Mouse (Mus musculus): ENCODE results near the gene F7. TPM values are rescaled to one million over a fixed set of nuclear protein-coding genes. Genes with fewer than 3 reads are reported as not detected.

The F7 gene
- total and polyA plus RNA-seq, 3 experiments: not detected

DNA sequence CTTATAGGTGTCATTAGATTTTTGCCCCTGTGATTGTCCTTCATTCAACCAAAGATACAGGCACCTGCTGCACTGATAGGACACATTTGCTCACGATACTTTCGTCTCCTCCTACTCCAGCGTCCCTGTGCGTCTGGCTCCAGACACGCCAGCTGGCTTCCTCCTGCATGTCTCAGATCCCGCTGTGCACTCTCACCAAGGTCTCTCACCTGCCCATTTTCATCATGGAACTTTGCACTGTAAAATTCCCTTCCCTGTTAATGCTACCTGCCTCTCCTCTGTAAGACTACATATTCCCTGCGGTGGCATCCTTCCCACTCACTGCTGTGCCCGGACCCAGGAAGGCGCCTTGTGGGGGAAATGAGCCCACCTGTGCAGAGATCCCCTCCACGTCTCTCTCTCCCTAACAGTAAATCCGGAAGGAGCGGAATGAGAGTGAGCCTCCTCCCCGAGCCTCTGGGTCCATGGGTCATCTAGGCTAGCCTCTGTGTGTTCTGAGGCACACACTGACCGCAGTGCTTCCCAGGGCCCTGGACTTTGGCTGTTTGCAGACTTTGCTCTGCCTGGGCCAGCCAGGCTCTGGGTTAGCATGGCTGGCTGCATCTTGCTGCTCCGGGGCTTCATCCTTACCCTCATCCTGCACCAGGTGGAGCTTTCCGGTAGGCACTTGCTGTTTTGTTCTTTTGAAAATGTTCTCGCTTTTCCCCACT is 34.8 kb downstream of the F7 start, which contains the start of gene Proz:
Gene Proz (plus strand): TSS at position 474 of the 710 bp plus-strand sequence.
- Histone ChIP-seq H3K4me3 (ENCODE audit: control insufficient read depth in 1 of 2, insufficient read depth in 1 of 2, low read depth in 2 of 2, low read length in 2 of 2) (no peak within 1 kb of the TSS), H3K79me2 (ENCODE audit: control insufficient read depth, insufficient read depth, low read length, poor library complexity) (no peaks in the 10 kb centered on the region), H3K4me1 (ENCODE audit: control insufficient read depth in 1 of 2, insufficient read depth in 2 of 2, low read length in 2 of 2) (no peaks in the 10 kb centered on the region), H3K27ac (ENCODE audit: control insufficient read depth, low read depth, low read length) (no peak within 1 kb of the TSS), H3K27me3 (ENCODE audit: control insufficient read depth in 1 of 2, insufficient read depth in 2 of 2, low read length in 2 of 2) (peaks cover 0 to 2% of the 10 kb centered on the region in 2 experiments; a peak in 2 of 4 replicates), H3K9ac (ENCODE audit: control insufficient read depth, low read depth, low read length, poor library complexity, severe bottlenecking) (no peak within 1 kb of the TSS), H3K36me3 (ENCODE audit: control insufficient read depth in 1 of 2, insufficient read depth in 2 of 2, low read length in 2 of 2) (no peaks in the 10 kb centered on the region), H3K9me3 (replicated peaks; ENCODE audit: insufficient read depth, low read length) (no peaks in the 10 kb centered on the region)
- TF ChIP-seq HCFC1 (IDR thresholded peaks at IDR 0.05; ENCODE audit: low read depth, low read length): no peak
- no peak for TF ChIP-seq MYB (IDR thresholded peaks at IDR 0.05; ENCODE audit: low read depth, low read length)
- no peak for TF ChIP-seq ZKSCAN1 (IDR thresholded peaks at IDR 0.05; ENCODE audit: low read depth, low read length)
- no peak for TF ChIP-seq USF1 (IDR thresholded peaks at IDR 0.05; ENCODE audit: low read depth, low read length)
- TF ChIP-seq NRF1 (IDR thresholded peaks at IDR 0.05; ENCODE audit: insufficient read depth, low read depth, low read length, poor library complexity, severe bottlenecking): no peak
- TF ChIP-seq RAD21 (IDR thresholded peaks at IDR 0.05; ENCODE audit: low read depth, low read length): no peak
- TF ChIP-seq BHLHE40 (IDR thresholded peaks at IDR 0.05; ENCODE audit: borderline replicate concordance, low read depth, low read length): no peak
- no peak for TF ChIP-seq JUND (IDR thresholded peaks at IDR 0.05; ENCODE audit: low read depth, low read length)
- no peak for TF ChIP-seq ELF1 (IDR thresholded peaks at IDR 0.05; ENCODE audit: low read depth, low read length)
- no peak for TF ChIP-seq KAT2A (conservative IDR thresholded peaks at IDR 0.05; ENCODE audit: low read depth, low read length)
- no peak for TF ChIP-seq MXI1 (IDR thresholded peaks at IDR 0.05; ENCODE audit: low read depth, low read length)
- no peak for TF ChIP-seq MEF2A (IDR thresholded peaks at IDR 0.05; ENCODE audit: extremely low read depth, insufficient replicate concordance, low read depth, low read length, poor library complexity, severe bottlenecking)
- no peak for TF ChIP-seq ZNF384 (IDR thresholded peaks at IDR 0.05; ENCODE audit: low read depth, low read length)
- no peak for TF ChIP-seq MAX (IDR thresholded peaks at IDR 0.05; ENCODE audit: low read length)
- no peak for TF ChIP-seq NELFE (IDR thresholded peaks at IDR 0.05; ENCODE audit: low read depth, low read length)
- TF ChIP-seq E2F4 (IDR thresholded peaks at IDR 0.05; ENCODE audit: borderline replicate concordance, low read depth, low read length): no peak
- no peak for DNase-seq (ENCODE audit: low read depth, low spot score)

DNA sequence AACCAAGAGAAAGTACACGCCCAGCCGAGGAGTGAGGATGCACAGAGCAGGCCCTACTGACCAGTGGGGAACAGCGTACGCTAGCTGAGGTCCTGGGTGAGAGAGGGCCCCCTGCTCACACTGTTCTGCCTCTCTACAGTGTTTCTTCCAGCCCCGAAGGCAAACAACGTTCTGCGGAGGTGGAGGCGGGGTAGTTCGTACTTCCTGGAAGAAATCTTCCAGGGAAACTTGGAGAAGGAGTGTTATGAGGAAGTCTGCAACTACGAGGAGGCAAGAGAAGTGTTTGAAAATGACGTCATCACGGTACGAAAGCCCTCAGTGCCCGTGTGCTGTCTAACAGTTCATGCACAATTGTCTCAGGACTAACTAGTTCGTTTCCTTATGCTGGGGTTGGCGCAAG is 37.3 kb downstream of the F7 start:
- Histone ChIP-seq H3K27ac (ENCODE audit: control insufficient read depth, low read depth, low read length) (no peak overlapping the region), H3K4me1 (ENCODE audit: control insufficient read depth in 1 of 2, insufficient read depth in 2 of 2, low read length in 2 of 2) (no peaks in the 10 kb centered on the region), H3K27me3 (ENCODE audit: control insufficient read depth in 1 of 2, insufficient read depth in 2 of 2, low read length in 2 of 2) (peaks cover 0 to 2% of the 10 kb centered on the region in 2 experiments; a peak in 1 of 4 replicates), H3K9me3 (replicated peaks; ENCODE audit: insufficient read depth, low read length) (no peaks in the 10 kb centered on the region), H3K4me3 (ENCODE audit: control insufficient read depth in 1 of 2, insufficient read depth in 1 of 2, low read depth in 2 of 2, low read length in 2 of 2) (no peak overlapping the region), H3K9ac (ENCODE audit: control insufficient read depth, low read depth, low read length, poor library complexity, severe bottlenecking) (no peak overlapping the region), H3K79me2 (ENCODE audit: control insufficient read depth, insufficient read depth, low read length, poor library complexity) (no peaks in the 10 kb centered on the region), H3K36me3 (ENCODE audit: control insufficient read depth in 1 of 2, insufficient read depth in 2 of 2, low read length in 2 of 2) (no peaks in the 10 kb centered on the region)
- TF ChIP-seq HCFC1 (IDR thresholded peaks at IDR 0.05; ENCODE audit: low read depth, low read length) (no peak), CHD2 (IDR thresholded peaks at IDR 0.05; ENCODE audit: low read length) (no peak), ELF1 (IDR thresholded peaks at IDR 0.05; ENCODE audit: low read depth, low read length) (no peak), BHLHE40 (IDR thresholded peaks at IDR 0.05; ENCODE audit: borderline replicate concordance, low read depth, low read length) (no peak), CTCF (IDR thresholded peaks at IDR 0.05 in 2 of 3, conservative IDR thresholded peaks at IDR 0.05 in 1 of 3; ENCODE audit: control insufficient read depth in 1 of 3, insufficient read depth in 1 of 3, low read depth in 2 of 3, low read length in 3 of 3, poor library complexity in 1 of 3, severe bottlenecking in 1 of 3) (no peak), MXI1 (IDR thresholded peaks at IDR 0.05; ENCODE audit: low read depth, low read length) (no peak), CHD1 (IDR thresholded peaks at IDR 0.05; ENCODE audit: low read depth, low read length) (no peak), MAZ (IDR thresholded peaks at IDR 0.05; ENCODE audit: low read depth, low read length) (no peak), POLR2AphosphoS5 (IDR thresholded peaks at IDR 0.05; ENCODE audit: borderline replicate concordance, low read depth, low read length) (no peak), SIN3A (IDR thresholded peaks at IDR 0.05; ENCODE audit: low read length) (no peak), RCOR1 (IDR thresholded peaks at IDR 0.05; ENCODE audit: low read depth, low read length) (no peak), MEF2A (IDR thresholded peaks at IDR 0.05; ENCODE audit: extremely low read depth, insufficient replicate concordance, low read depth, low read length, poor library complexity, severe bottlenecking) (no peak), MYC (IDR thresholded peaks at IDR 0.05; ENCODE audit: low read depth, low read length) (no peak), POLR2A (IDR thresholded peaks at IDR 0.05; ENCODE audit: control insufficient read depth in 1 of 2, insufficient read depth in 1 of 2, low read depth in 1 of 2, low read length in 2 of 2, poor library complexity in 1 of 2) (no peak), MAX (IDR thresholded peaks at IDR 0.05; ENCODE audit: low read length) (no peak)
- DNase-seq (ENCODE audit: low read depth, low spot score): no peak

All from MEL (cell line).